Mouse (Mus musculus) layer of hippocampus, adult 8-10 months (tissue): ENCODE data around the gene Lpar3. TPM values are rescaled to one million over a fixed set of nuclear protein-coding genes. Genes with fewer than 3 reads are reported as not detected.
A peak's percentile ranks its signal among the peaks of the same experiment; 100 is the strongest.

Experiments
- DNase-seq, 2 experiments: peaks; one replicate each; pipeline ENCODE4 v3.0.0; 2022; ENCODE audit warnings: low spot score in 2 of 2
- total RNA-seq, 4 experiments: library from RNA; stranded (reverse); gene quantifications; 2 replicates each; pipeline ENCODE4 v1.2.4; 2022

Gene Lpar3
- total RNA-seq, 4 experiments from 2014 or later = 0.16 to 0.55 (median 0.42) TPM

GRCm38 (mm10) chr3:146260203-146260602 lies 39.4 kb downstream of the Lpar3 start:
- no peak for DNase-seq

- DNase-seq = no peak
These were observed 40.1 kb downstream of the Lpar3 start for GRCm38 (mm10) chr3:146260845-146261244.

- no peak for DNase-seq
These were observed 41.8 kb downstream of the Lpar3 start for GRCm38 (mm10) chr3:146262536-146262935.

- DNase-seq = no peak
These were observed 43.4 kb downstream of the Lpar3 start for GRCm38 (mm10) chr3:146264146-146264545.

- DNase-seq = no peak
These were observed 44.9 kb downstream of the Lpar3 start for GRCm38 (mm10) chr3:146265545-146266130.

- peak; percentile 51 to 54 for DNase-seq
These were observed 47.5 kb downstream of the Lpar3 start for GRCm38 (mm10) chr3:146268024-146268801.

GRCm38 (mm10) chr3:146274503-146274902 lies 53.7 kb downstream of the Lpar3 start:
- DNase-seq = no peak

GRCm38 (mm10) chr3:146275360-146276025 lies 54.7 kb downstream of the Lpar3 start:
- no peak for DNase-seq

GRCm38 (mm10) chr3:146276026-146276409 lies 55.3 kb downstream of the Lpar3 start:
- DNase-seq = no peak

GRCm38 (mm10) chr3:146276991-146277390 lies 56.2 kb downstream of the Lpar3 start:
- DNase-seq = no peak

GRCm38 (mm10) chr3:146277456-146277855 lies 56.7 kb downstream of the Lpar3 start:
- DNase-seq = peak; percentile 63 to 64

GRCm38 (mm10) chr3:146278195-146279140 lies 57.7 kb downstream of the Lpar3 start:
- DNase-seq = no peak

- no peak for DNase-seq
These were observed 63.1 kb downstream of the Lpar3 start for GRCm38 (mm10) chr3:146283732-146284361.

GRCm38 (mm10) chr3:146286118-146286517 lies 65.4 kb downstream of the Lpar3 start:
- no peak for DNase-seq

GRCm38 (mm10) chr3:146291928-146292327 lies 71.2 kb downstream of the Lpar3 start:
- DNase-seq = no peak

- no peak for DNase-seq
These were observed 71.8 kb downstream of the Lpar3 start for GRCm38 (mm10) chr3:146292515-146292914.

- no peak for DNase-seq
These were observed 81.7 kb downstream of the Lpar3 start for GRCm38 (mm10) chr3:146302451-146302850.

- DNase-seq = no peak
These were observed 82.4 kb downstream of the Lpar3 start for GRCm38 (mm10) chr3:146303194-146303593.

GRCm38 (mm10) chr3:146304556-146305405 lies 84.0 kb downstream of the Lpar3 start:
- DNase-seq = no peak

- no peak for DNase-seq
These were observed 86.6 kb downstream of the Lpar3 start for GRCm38 (mm10) chr3:146307341-146307740.
